Mouse (Mus musculus): ENCODE measurements around the gene Cacna2d1.

The Cacna2d1 gene

GRCm38 (mm10) chr5:16056795-16057194 lies 122.3 kb downstream of the Cacna2d1 start:
- DNase-seq (ENCODE audit: extremely low read depth, low read depth): no peak

- DNase-seq (ENCODE audit: extremely low read depth, low read depth): no peak
These were observed 128.3 kb downstream of the Cacna2d1 start for GRCm38 (mm10) chr5:16062773-16063172.

GRCm38 (mm10) chr5:16063273-16063672 lies 128.8 kb downstream of the Cacna2d1 start:
- DNase-seq (ENCODE audit: extremely low read depth, low read depth): no peak

- no peak for DNase-seq (ENCODE audit: extremely low read depth, low read depth)
These were observed 129.5 kb downstream of the Cacna2d1 start for GRCm38 (mm10) chr5:16063949-16064348.

GRCm38 (mm10) chr5:16065816-16066215 lies 131.3 kb downstream of the Cacna2d1 start:
- no peak for DNase-seq (ENCODE audit: extremely low read depth, low read depth)

GRCm38 (mm10) chr5:16082253-16082652 lies 147.8 kb downstream of the Cacna2d1 start:
- no peak for DNase-seq (ENCODE audit: extremely low read depth, low read depth)

GRCm38 (mm10) chr5:16086979-16087902 lies 152.8 kb downstream of the Cacna2d1 start:
- no peak for DNase-seq (ENCODE audit: extremely low read depth, low read depth)

GRCm38 (mm10) chr5:16087995-16088394 lies 153.5 kb downstream of the Cacna2d1 start:
- DNase-seq (ENCODE audit: extremely low read depth, low read depth): no peak

GRCm38 (mm10) chr5:16092540-16092939 lies 158.0 kb downstream of the Cacna2d1 start:
- DNase-seq (ENCODE audit: extremely low read depth, low read depth): no peak

GRCm38 (mm10) chr5:16093071-16093693 lies 158.7 kb downstream of the Cacna2d1 start:
- DNase-seq (ENCODE audit: extremely low read depth, low read depth): no peak

- no peak for DNase-seq (ENCODE audit: extremely low read depth, low read depth)
These were observed 160.9 kb downstream of the Cacna2d1 start for GRCm38 (mm10) chr5:16095345-16095744.

- DNase-seq (ENCODE audit: extremely low read depth, low read depth): no peak
These were observed 164.3 kb downstream of the Cacna2d1 start for GRCm38 (mm10) chr5:16098766-16099165.

- DNase-seq (ENCODE audit: extremely low read depth, low read depth): no peak
These were observed 167.3 kb downstream of the Cacna2d1 start for GRCm38 (mm10) chr5:16101820-16102219.

- no peak for DNase-seq (ENCODE audit: extremely low read depth, low read depth)
These were observed 171.2 kb downstream of the Cacna2d1 start for GRCm38 (mm10) chr5:16105701-16106100.

GRCm38 (mm10) chr5:16110643-16111042 lies 176.2 kb downstream of the Cacna2d1 start:
- no peak for DNase-seq (ENCODE audit: extremely low read depth, low read depth)

GRCm38 (mm10) chr5:16113879-16114278 lies 179.4 kb downstream of the Cacna2d1 start:
- no peak for DNase-seq (ENCODE audit: extremely low read depth, low read depth)

GRCm38 (mm10) chr5:16121334-16121733 lies 186.8 kb downstream of the Cacna2d1 start:
- no peak for DNase-seq (ENCODE audit: extremely low read depth, low read depth)

GRCm38 (mm10) chr5:16122110-16122509 lies 187.6 kb downstream of the Cacna2d1 start:
- DNase-seq (ENCODE audit: extremely low read depth, low read depth): no peak

- no peak for DNase-seq (ENCODE audit: extremely low read depth, low read depth)
These were observed 200.0 kb downstream of the Cacna2d1 start for GRCm38 (mm10) chr5:16134286-16135094.

GRCm38 (mm10) chr5:16135986-16136385 lies 201.5 kb downstream of the Cacna2d1 start:
- no peak for DNase-seq (ENCODE audit: extremely low read depth, low read depth)

GRCm38 (mm10) chr5:16136839-16137238 lies 202.3 kb downstream of the Cacna2d1 start:
- no peak for DNase-seq (ENCODE audit: extremely low read depth, low read depth)

- no peak for DNase-seq (ENCODE audit: extremely low read depth, low read depth)
These were observed 212.1 kb downstream of the Cacna2d1 start for GRCm38 (mm10) chr5:16146602-16147001.
